Mouse (Mus musculus) cortical plate, adult 2 months (tissue): ENCODE results near the gene Sec61b. TPM values are rescaled to one million over a fixed set of nuclear protein-coding genes. Genes with fewer than 3 reads are reported as not detected.

Experiments
- H3K27ac ChIP-seq: fragments of 200-500 bp; 2 replicates; pipeline ENCODE4 v1.5.1; 2012; ENCODE audit warnings: low read length, control low read depth, inconsistent platforms; ENCODE audit not compliant: insufficient read depth
- H3K4me1 ChIP-seq: fragments of 200-500 bp; 2 replicates; pipeline ENCODE4 v1.6.1; 2011; ENCODE audit warnings: low read length; ENCODE audit not compliant: control insufficient read depth, insufficient read depth
- H3K4me3 ChIP-seq: fragments of 200-500 bp; 2 replicates; pipeline ENCODE4 v1.5.1; 2011; ENCODE audit warnings: mild to moderate bottlenecking, low read length, control low read depth; ENCODE audit not compliant: insufficient read depth
- CTCF ChIP-seq: fragments of 200-500 bp; IDR thresholded peaks from 2 replicates; pipeline ENCODE4 v1.5.1; 2011; ENCODE audit warnings: mild to moderate bottlenecking, control low read depth, low read length; ENCODE audit not compliant: insufficient read depth; ENCODE audit errors: extremely low read depth
- POLR2A ChIP-seq: fragments of 200-500 bp; IDR thresholded peaks from 2 replicates; pipeline ENCODE4 v1.6.1; 2011; ENCODE audit warnings: mild to moderate bottlenecking, low read length, control low read depth; ENCODE audit not compliant: insufficient read depth; ENCODE audit errors: extremely low read depth
- polyA plus RNA-seq: library from polyadenylated mRNA; depleted of rRNA; stranded (reverse); fragments of >200 nt; gene quantifications from 2 replicates; pipeline ENCODE4 v1.2.3, GENCODE M21; 2012

Gene Sec61b
- polyA plus RNA-seq, 1 experiment, result 76.1 TPM

- Histone ChIP-seq H3K4me3 (no peak overlapping the region), H3K27ac (no peak overlapping the region), H3K4me1 (no peaks in the 10 kb centered on the region; the same call in 1 of the 2 replicates)
- no peak for TF ChIP-seq POLR2A
- no peak for TF ChIP-seq CTCF
Observed at GRCm38 (mm10) chr4:47480576-47480975, 6.1 kb downstream of the Sec61b start.

- no peaks in the 10 kb centered on the region for H3K4me1 ChIP-seq
- TF ChIP-seq CTCF (no peak), POLR2A (no peak)
- no peak overlapping the region for H3K4me3 ChIP-seq
- no peak overlapping the region for H3K27ac ChIP-seq
Observed at GRCm38 (mm10) chr4:47491243-47491642, 16.8 kb downstream of the Sec61b start.

- no peak overlapping the region for H3K27ac ChIP-seq
- no peaks in the 10 kb centered on the region for H3K4me1 ChIP-seq
- TF ChIP-seq CTCF (no peak), POLR2A (no peak)
- no peak overlapping the region for H3K4me3 ChIP-seq
Observed at GRCm38 (mm10) chr4:47492311-47493086, 18.0 kb downstream of the Sec61b start.

GRCm38 (mm10) chr4:47493456-47493855, 19.0 kb downstream of the Sec61b start:
- Histone ChIP-seq H3K4me1 (no peaks in the 10 kb centered on the region), H3K27ac (no peak overlapping the region), H3K4me3 (no peak overlapping the region)
- TF ChIP-seq POLR2A, result no peak
- TF ChIP-seq CTCF, result no peak

GRCm38 (mm10) chr4:47494137-47494536, 19.7 kb downstream of the Sec61b start:
- no peak overlapping the region for H3K4me3 ChIP-seq
- TF ChIP-seq CTCF (no peak), POLR2A (no peak)
- no peak overlapping the region for H3K27ac ChIP-seq
- H3K4me1 ChIP-seq, result no peaks in the 10 kb centered on the region

GRCm38 (mm10) chr4:47494686-47495085, 20.2 kb downstream of the Sec61b start:
- H3K4me3 ChIP-seq, result no peak overlapping the region
- no peak overlapping the region for H3K27ac ChIP-seq
- TF ChIP-seq POLR2A (no peak), CTCF (no peak)
- H3K4me1 ChIP-seq, result no peaks in the 10 kb centered on the region

GRCm38 (mm10) chr4:47497811-47498385, 23.4 kb downstream of the Sec61b start:
- TF ChIP-seq POLR2A (no peak), CTCF (no peak)
- Histone ChIP-seq H3K27ac (no peak overlapping the region), H3K4me3 (no peak overlapping the region), H3K4me1 (no peaks in the 10 kb centered on the region)

- TF ChIP-seq CTCF (no peak), POLR2A (no peak)
- Histone ChIP-seq H3K4me3 (no peak overlapping the region), H3K27ac (no peak overlapping the region), H3K4me1 (no peaks in the 10 kb centered on the region)
Observed at GRCm38 (mm10) chr4:47499121-47499545, 24.7 kb downstream of the Sec61b start.

GRCm38 (mm10) chr4:47502546-47502971, 28.1 kb downstream of the Sec61b start:
- TF ChIP-seq POLR2A (no peak), CTCF (peak; percentile 78)
- no peak overlapping the region for H3K27ac ChIP-seq
- H3K4me3 ChIP-seq, result no peak overlapping the region
- no peaks in the 10 kb centered on the region for H3K4me1 ChIP-seq

- H3K4me3 ChIP-seq, result no peak overlapping the region
- no peak for TF ChIP-seq POLR2A
- TF ChIP-seq CTCF, result no peak
- H3K4me1 ChIP-seq, result no peaks in the 10 kb centered on the region
- H3K27ac ChIP-seq, result no peak overlapping the region
Observed at GRCm38 (mm10) chr4:47503045-47503444, 28.6 kb downstream of the Sec61b start.
